Mouse (Mus musculus): ENCODE data around the gene Abhd8. TPM values are rescaled to one million over a fixed set of nuclear protein-coding genes. Genes with fewer than 3 reads are reported as not detected.
A peak's percentile ranks its signal among the peaks of the same experiment; 100 is the strongest.

Abhd8 gene
- polyA plus RNA-seq, 1 experiment from 2014 or later = 21.4 TPM

DNA sequence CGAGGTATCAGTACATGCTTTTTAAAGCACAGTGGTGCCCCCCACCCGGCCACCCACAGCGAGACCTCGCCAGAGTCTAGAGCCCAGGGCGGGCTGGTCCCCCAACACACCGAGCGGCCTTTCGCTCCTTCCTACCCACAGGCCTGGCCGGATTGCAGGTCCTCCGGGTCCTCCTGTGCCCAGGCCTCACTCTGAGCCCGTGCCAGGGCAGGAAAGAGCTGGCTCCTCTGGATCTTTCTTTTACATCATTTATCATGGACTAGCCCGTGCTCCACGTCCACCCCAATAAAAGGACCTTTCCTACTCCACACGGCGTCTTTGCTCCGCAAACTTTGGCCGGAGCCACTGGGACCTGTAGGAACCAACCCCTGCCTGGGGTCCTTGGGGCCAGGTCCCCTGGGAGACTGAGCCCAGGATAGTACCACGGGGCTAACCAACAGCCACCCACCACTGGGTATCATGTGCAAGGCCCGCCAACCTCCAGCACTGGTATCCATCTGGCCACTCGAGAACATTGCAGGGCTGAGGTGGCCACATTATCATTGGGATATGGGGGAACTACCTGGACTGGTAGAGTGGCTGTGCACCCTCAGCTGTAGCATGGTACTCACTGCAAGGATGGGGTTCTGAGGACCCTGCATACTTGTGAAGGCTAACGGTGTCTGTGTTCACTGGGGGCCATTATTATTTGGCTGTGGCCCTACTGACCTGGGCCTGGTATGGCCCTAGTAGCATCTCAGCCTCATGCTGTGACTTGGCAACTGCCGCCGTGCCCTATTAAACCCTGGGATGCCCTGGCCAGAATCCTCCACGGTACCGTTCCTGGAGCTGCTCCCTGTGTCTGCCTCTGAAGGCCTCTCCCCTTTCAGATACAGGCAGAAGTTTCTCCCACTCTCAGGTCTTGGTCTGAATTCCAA lies 11.6 kb upstream of the Abhd8 start:
- Histone ChIP-seq H3K9ac (ENCODE audit: low read depth, low read length) (peak overlapping the region; percentile 75), H3K4me1 (replicated peaks; ENCODE audit: control insufficient read depth, insufficient read depth, low read length) (peaks cover 14% of the 10 kb centered on the region), H3K36me3 (ENCODE audit: control insufficient read depth, insufficient read depth, low read length) (peaks cover 38% of the 10 kb centered on the region), H3K27ac (ENCODE audit: low read depth, low read length) (no peak overlapping the region), H3K4me3 (ENCODE audit: low read depth, low read length) (no peak overlapping the region), H3K9me3 (ENCODE audit: control insufficient read depth, low read length) (no peaks in the 10 kb centered on the region), H3K4me2 (peak overlapping the region; percentile 93), H3K27me3 (replicated peaks; ENCODE audit: control insufficient read depth, insufficient read depth, low read length) (no peaks in the 10 kb centered on the region)
- 92% methylated on average over 25 of the region's 25 CpGs for WGBS
- ATAC-seq (replicated peaks; ENCODE audit: low FRiP score) (no peak), DNase-seq (ENCODE audit: low spot score) (no peak)

DNA sequence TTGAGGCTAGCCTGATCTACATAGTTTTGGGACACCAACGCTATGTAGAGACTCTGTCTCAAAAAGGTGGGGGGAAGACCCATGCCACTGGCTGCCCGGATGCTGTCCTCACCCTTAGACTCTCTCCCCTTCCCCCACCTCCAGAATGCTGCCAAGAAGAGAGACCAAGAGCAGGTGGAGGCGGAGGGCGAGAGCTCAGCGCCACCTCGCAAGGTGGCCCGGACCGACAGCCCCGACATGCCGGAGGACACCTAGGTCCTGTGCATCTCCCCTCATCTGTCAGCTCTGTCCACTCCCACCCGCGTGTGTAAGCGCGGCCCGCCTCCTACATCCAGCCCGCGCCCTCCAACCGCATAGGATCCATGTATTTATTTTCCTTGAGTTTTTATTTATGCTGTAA lies 10.9 kb upstream of the Abhd8 start:
- H3K36me3 ChIP-seq (ENCODE audit: control insufficient read depth, insufficient read depth, low read length) = peaks cover 38% of the 10 kb centered on the region
- H3K4me1 ChIP-seq (replicated peaks; ENCODE audit: control insufficient read depth, insufficient read depth, low read length) = peaks cover 18% of the 10 kb centered on the region
- ATAC-seq (replicated peaks; ENCODE audit: low FRiP score) (no peak), DNase-seq (ENCODE audit: low spot score) (no peak)
- no peak overlapping the region for H3K9ac ChIP-seq (ENCODE audit: low read depth, low read length)
- no peak overlapping the region for H3K4me3 ChIP-seq (ENCODE audit: low read depth, low read length)
- no peak overlapping the region for H3K27ac ChIP-seq (ENCODE audit: low read depth, low read length)
- WGBS = 90% methylated on average over 18 of the region's 18 CpGs
- no peaks in the 10 kb centered on the region for H3K9me3 ChIP-seq (ENCODE audit: control insufficient read depth, low read length)
- H3K4me2 ChIP-seq = no peak overlapping the region
- no peaks in the 10 kb centered on the region for H3K27me3 ChIP-seq (replicated peaks; ENCODE audit: control insufficient read depth, insufficient read depth, low read length)

DNA sequence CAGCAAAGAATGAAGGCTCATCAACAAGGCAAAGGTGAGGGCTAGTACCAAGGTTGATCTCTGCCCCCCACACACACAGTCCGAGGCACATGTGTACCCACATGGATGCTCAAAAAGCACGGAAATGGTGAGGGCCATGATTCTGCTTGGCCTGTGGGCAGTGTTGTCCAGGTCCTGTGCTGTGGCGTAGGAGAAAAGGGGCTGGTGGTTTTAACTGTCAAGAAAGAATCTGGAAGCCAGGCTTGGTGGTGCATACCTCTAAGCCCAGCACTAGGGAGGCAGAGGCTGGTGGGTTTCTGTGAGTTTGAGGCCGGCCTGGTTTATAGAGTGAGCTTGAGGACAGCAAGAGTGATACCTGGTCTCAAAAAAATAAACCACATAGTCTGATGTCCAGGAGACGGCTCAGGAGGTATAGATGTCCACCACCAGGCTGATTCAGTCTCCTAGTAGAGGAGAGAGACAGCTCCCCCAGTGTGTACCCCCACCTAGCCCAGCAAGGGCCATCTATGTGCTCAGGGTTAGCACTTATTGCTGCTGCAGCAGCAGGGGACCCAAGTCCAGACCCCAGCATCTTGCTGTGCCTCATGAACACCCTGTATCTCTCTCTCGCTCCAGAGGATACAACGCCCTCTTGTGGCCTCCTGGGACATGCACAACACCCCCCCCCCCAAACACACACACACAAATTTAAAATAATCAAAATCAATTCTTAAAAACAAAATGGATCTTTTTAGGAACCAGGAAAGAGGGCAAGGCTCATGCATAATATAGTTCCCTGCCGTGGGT lies 9.3 kb upstream of the Abhd8 start:
- H3K4me1 ChIP-seq (replicated peaks; ENCODE audit: control insufficient read depth, insufficient read depth, low read length) = peaks cover 18% of the 10 kb centered on the region
- no peak overlapping the region for H3K4me3 ChIP-seq (ENCODE audit: low read depth, low read length)
- ATAC-seq (replicated peaks; ENCODE audit: low FRiP score) = no peak
- peaks cover 38% of the 10 kb centered on the region for H3K36me3 ChIP-seq (ENCODE audit: control insufficient read depth, insufficient read depth, low read length)
- no peaks in the 10 kb centered on the region for H3K9me3 ChIP-seq (ENCODE audit: control insufficient read depth, low read length)
- no peaks in the 10 kb centered on the region for H3K27me3 ChIP-seq (replicated peaks; ENCODE audit: control insufficient read depth, insufficient read depth, low read length)
- WGBS = 84% methylated on average over 8 of the region's 8 CpGs
- no peak overlapping the region for H3K27ac ChIP-seq (ENCODE audit: low read depth, low read length)
- DNase-seq (ENCODE audit: low spot score) = no peak
- no peak overlapping the region for H3K9ac ChIP-seq (ENCODE audit: low read depth, low read length)
- H3K4me2 ChIP-seq = no peak overlapping the region

DNA sequence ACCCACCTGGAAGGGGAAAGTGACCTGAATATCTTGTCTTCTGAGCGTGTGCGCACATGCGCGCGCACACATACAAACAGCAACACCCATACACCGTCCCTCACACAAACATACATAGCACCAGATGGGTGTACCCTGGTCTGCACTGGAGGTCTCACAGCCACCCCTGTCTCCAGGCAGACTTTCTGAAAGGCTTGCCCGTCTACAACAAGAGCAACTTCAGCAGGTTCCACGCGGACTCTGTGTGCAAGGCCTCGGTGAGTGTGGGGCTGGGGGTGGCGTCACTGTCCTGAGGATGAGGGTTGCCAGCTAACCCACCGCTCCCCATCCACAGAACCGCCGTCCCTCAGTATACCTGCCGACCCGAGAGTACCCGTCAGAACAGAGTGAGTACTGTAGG lies 8.4 kb upstream of the Abhd8 start:
- peaks cover 15% of the 10 kb centered on the region for H3K4me1 ChIP-seq (replicated peaks; ENCODE audit: control insufficient read depth, insufficient read depth, low read length)
- no peak overlapping the region for H3K4me3 ChIP-seq (ENCODE audit: low read depth, low read length)
- 93% methylated on average over 17 of the region's 17 CpGs for WGBS
- no peak overlapping the region for H3K4me2 ChIP-seq
- no peaks in the 10 kb centered on the region for H3K9me3 ChIP-seq (ENCODE audit: control insufficient read depth, low read length)
- H3K36me3 ChIP-seq (ENCODE audit: control insufficient read depth, insufficient read depth, low read length) = peaks cover 38% of the 10 kb centered on the region
- ATAC-seq (replicated peaks; ENCODE audit: low FRiP score) = no peak
- H3K9ac ChIP-seq (ENCODE audit: low read depth, low read length) = no peak overlapping the region
- H3K27ac ChIP-seq (ENCODE audit: low read depth, low read length) = no peak overlapping the region
- H3K27me3 ChIP-seq (replicated peaks; ENCODE audit: control insufficient read depth, insufficient read depth, low read length) = no peaks in the 10 kb centered on the region
- DNase-seq (ENCODE audit: low spot score) = no peak

GRCm38 (mm10) chr8:71470913-71471255 lies 7.4 kb upstream of the Abhd8 start:
- Histone ChIP-seq H3K9ac (ENCODE audit: low read depth, low read length) (no peak overlapping the region; the same call in 1 of the 2 replicates), H3K36me3 (ENCODE audit: control insufficient read depth, insufficient read depth, low read length) (peaks cover 40% of the 10 kb centered on the region), H3K4me2 (no peak overlapping the region; the same call in 1 of the 2 replicates)

DNA sequence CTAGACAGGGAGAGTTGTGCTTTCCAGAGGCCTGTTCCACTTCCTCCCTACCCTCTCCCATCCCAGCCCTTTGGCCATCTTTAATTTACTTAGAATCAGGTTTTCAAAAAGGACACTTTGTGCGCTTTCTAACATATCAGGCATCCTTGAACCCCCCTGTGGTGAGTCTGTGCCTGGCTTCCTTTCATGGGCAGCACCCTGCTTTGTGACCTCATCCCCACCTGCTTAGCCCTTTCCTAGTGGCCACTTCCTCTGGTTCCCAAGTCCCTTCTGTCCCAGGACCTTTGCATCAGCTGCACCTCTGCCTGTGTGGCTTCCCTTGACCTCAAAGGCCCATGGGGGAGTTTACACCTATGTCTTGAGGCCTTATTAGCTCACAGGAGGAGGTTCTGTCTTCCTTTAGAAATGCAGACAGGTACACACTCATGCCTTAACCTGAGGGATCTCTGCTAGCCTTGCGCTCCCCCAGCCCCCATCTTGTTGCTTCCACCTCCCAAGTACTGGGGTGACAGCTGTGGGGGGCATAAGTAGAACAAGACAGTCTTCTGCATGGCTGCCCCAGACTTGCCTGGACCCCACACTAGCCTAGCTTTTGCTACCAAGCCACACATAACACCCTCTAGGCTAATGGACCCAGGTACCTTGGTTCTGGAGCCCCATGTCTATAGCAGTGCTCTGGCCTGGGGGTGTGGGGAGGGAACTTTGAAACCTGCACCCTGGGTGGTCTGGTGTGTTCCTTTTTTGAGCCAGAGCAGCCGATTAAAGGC lies 6.9 kb upstream of the Abhd8 start:
- peak overlapping the region; percentile 73 for H3K4me3 ChIP-seq (ENCODE audit: low read depth, low read length)
- no peak for DNase-seq (ENCODE audit: low spot score)
- H3K36me3 ChIP-seq (ENCODE audit: control insufficient read depth, insufficient read depth, low read length) = peaks cover 40% of the 10 kb centered on the region
- peak overlapping the region; percentile 74 for H3K9ac ChIP-seq (ENCODE audit: low read depth, low read length)
- peak overlapping the region; percentile 93 for H3K4me2 ChIP-seq
- WGBS = 91% methylated on average over 3 of the region's 3 CpGs
- no peak for ATAC-seq (replicated peaks; ENCODE audit: low FRiP score)
- H3K27me3 ChIP-seq (replicated peaks; ENCODE audit: control insufficient read depth, insufficient read depth, low read length) = no peaks in the 10 kb centered on the region
- H3K27ac ChIP-seq (ENCODE audit: low read depth, low read length) = no peak overlapping the region
- H3K9me3 ChIP-seq (ENCODE audit: control insufficient read depth, low read length) = no peaks in the 10 kb centered on the region
- H3K4me1 ChIP-seq (replicated peaks; ENCODE audit: control insufficient read depth, insufficient read depth, low read length) = peaks cover 15% of the 10 kb centered on the region

More at GRCm38 (mm10) chr8:71470913-71471255, 7.4 kb upstream of the Abhd8 start:
- Histone ChIP-seq H3K4me1 (replicated peaks; ENCODE audit: control insufficient read depth, insufficient read depth, low read length) (peaks cover 12% of the 10 kb centered on the region), H3K9me3 (ENCODE audit: control insufficient read depth, low read length) (no peaks in the 10 kb centered on the region), H3K27me3 (replicated peaks; ENCODE audit: control insufficient read depth, insufficient read depth, low read length) (no peaks in the 10 kb centered on the region), H3K27ac (ENCODE audit: low read depth, low read length) (no peak overlapping the region), H3K4me3 (ENCODE audit: low read depth, low read length) (no peak overlapping the region)
- no peak for ATAC-seq (replicated peaks; ENCODE audit: low FRiP score)
- 83% methylated on average over 5 of the region's 5 CpGs for WGBS
- DNase-seq (ENCODE audit: low spot score) = no peak

DNA sequence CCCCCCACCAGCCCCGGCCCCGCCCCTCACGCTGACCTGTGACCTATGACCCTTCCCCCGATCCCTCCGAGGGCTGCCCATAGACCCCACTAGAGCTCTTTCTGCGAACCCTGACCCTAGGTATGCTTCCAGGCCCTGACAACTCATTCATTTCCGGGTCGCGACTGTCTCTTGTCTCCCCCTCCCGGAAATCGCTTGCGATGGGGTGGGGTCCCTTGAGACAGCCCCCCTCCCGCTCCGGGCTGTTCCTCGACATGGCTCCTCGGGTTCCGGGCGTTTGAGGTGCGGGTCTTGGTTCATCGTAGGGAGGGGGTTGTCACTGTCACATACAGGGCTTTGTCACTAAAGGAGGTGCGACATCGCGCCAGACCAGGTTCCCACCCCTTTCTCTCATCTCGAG lies 6.0 kb upstream of the Abhd8 start:
- no peaks in the 10 kb centered on the region for H3K9me3 ChIP-seq (ENCODE audit: control insufficient read depth, low read length)
- H3K4me3 ChIP-seq (ENCODE audit: low read depth, low read length) = peak overlapping the region; percentile 73
- no peaks in the 10 kb centered on the region for H3K27me3 ChIP-seq (replicated peaks; ENCODE audit: control insufficient read depth, insufficient read depth, low read length)
- ATAC-seq (replicated peaks; ENCODE audit: low FRiP score) = peak; percentile 9; the same call in 1 of the 2 replicates
- H3K36me3 ChIP-seq (ENCODE audit: control insufficient read depth, insufficient read depth, low read length) = peaks cover 33% of the 10 kb centered on the region
- no peak for DNase-seq (ENCODE audit: low spot score)
- WGBS = under 1% methylated on average over 24 of the region's 24 CpGs
- peaks cover 17% of the 10 kb centered on the region for H3K4me1 ChIP-seq (replicated peaks; ENCODE audit: control insufficient read depth, insufficient read depth, low read length)
- peak overlapping the region; percentile 74 for H3K9ac ChIP-seq (ENCODE audit: low read depth, low read length)
- H3K4me2 ChIP-seq = peak overlapping the region; percentile 93
- H3K27ac ChIP-seq (ENCODE audit: low read depth, low read length) = peak overlapping the region; percentile 14; the same call in 1 of the 2 replicates

- ATAC-seq (replicated peaks; ENCODE audit: low FRiP score) = peak; percentile 88
- under 1% methylated on average over 44 of the region's 52 CpGs for WGBS
- Histone ChIP-seq H3K27me3 (replicated peaks; ENCODE audit: control insufficient read depth, insufficient read depth, low read length) (no peaks in the 10 kb centered on the region), H3K9me3 (ENCODE audit: control insufficient read depth, low read length) (no peaks in the 10 kb centered on the region), H3K4me3 (ENCODE audit: low read depth, low read length) (peak within 1 kb of the TSS; percentile 73), H3K9ac (ENCODE audit: low read depth, low read length) (peak within 1 kb of the TSS; percentile 74), H3K4me1 (replicated peaks; ENCODE audit: control insufficient read depth, insufficient read depth, low read length) (peaks cover 21% of the 10 kb centered on the region), H3K27ac (ENCODE audit: low read depth, low read length) (peak within 1 kb of the TSS; percentile 14; the same call in 1 of the 2 replicates), H3K36me3 (ENCODE audit: control insufficient read depth, insufficient read depth, low read length) (peaks cover 28% of the 10 kb centered on the region), H3K4me2 (peak within 1 kb of the TSS; percentile 93)
- peak; percentile 93 for DNase-seq (ENCODE audit: low spot score)
Observed at GRCm38 (mm10) chr8:71468916-71469315, 5.5 kb upstream of the Abhd8 start, which contains the start of gene Dda1. Gene Dda1, plus strand, starts transcription at chr8:71469199.
